Mouse (Mus musculus) heart, postnatal 14 days (tissue): ENCODE measurements around the gene Egln1. TPM values are rescaled to one million over a fixed set of nuclear protein-coding genes. Genes with fewer than 3 reads are reported as not detected.
A peak's percentile ranks its signal among the peaks of the same experiment; 100 is the strongest.

Source experiments
- DNase-seq, 2 experiments: peaks; one replicate each; pipeline ENCODE4 v3.0.0; 2021 to 2022
- intact Hi-C: fragments of 180-260 bp; cut with DNase I; formaldehyde crosslinking; loops from one replicate; pipeline ENCODE4 v1.15.1; 2025
- total RNA-seq, 2 experiments: library from RNA; stranded (reverse); gene quantifications; 2 replicates each; pipeline ENCODE4 v1.2.3; 2021

Egln1 gene
- total RNA-seq, 2 experiments from 2014 or later = 178 to 190 TPM

GRCm38 (mm10) chr8:124863729-124864128, 85.4 kb downstream of the Egln1 start:
- intact Hi-C loops = no loop called here

GRCm38 (mm10) chr8:124863163-124863677, 85.9 kb downstream of the Egln1 start:
- intact Hi-C loops = no loop called here
- no peak for DNase-seq

More at GRCm38 (mm10) chr8:124863729-124864128, 85.4 kb downstream of the Egln1 start:
- no peak for DNase-seq

- intact Hi-C loops = no loop called here
- DNase-seq = peak; percentile 96 to 97
Observed at GRCm38 (mm10) chr8:124862321-124863162, 86.6 kb downstream of the Egln1 start, which contains the start of the genes Gnpat and 2810004N23Rik. Gene Gnpat, plus strand, starts transcription at chr8:124863033. Gene 2810004N23Rik, minus strand, starts transcription at chr8:124863120.

- peak in 1 of 2 experiments; percentile 43 for DNase-seq
- intact Hi-C loops = no loop called here
Observed at GRCm38 (mm10) chr8:124860188-124860587, 88.9 kb downstream of the Egln1 start.

- DNase-seq = peak; percentile 29 to 52
Observed at GRCm38 (mm10) chr8:124859466-124859865, 89.7 kb downstream of the Egln1 start.

More at GRCm38 (mm10) chr8:124859466-124859865, 89.7 kb downstream of the Egln1 start:
- intact Hi-C loops = no loop called here

Other genes starting within 250 kb of the Egln1 start
- 10 to 100 TPM; 19.3 to 19.9 TPM for gene Ttc13, start 227.3 kb downstream of the Egln1 start, total RNA-seq
- gene Arv1, start 227.2 kb downstream of the Egln1 start, total RNA-seq = 1 to 10 TPM; 5.4 TPM
- 1 to 10 TPM; 1.8 to 1.9 TPM for gene Fam89a, start 197.5 kb downstream of the Egln1 start, total RNA-seq
- under 1 TPM; 0.37 to 0.84 TPM for gene Trim67, start 156.2 kb downstream of the Egln1 start, total RNA-seq
- gene Gnpat, start 86.3 kb downstream of the Egln1 start, total RNA-seq = 100 to 1,000 TPM; 148 to 164 TPM
- gene 2810004N23Rik, start 86.2 kb downstream of the Egln1 start, total RNA-seq = 10 to 100 TPM; 36.4 to 37.8 TPM
- 10 to 100 TPM; 19.7 to 20.2 TPM for gene Exoc8, start 51.6 kb downstream of the Egln1 start, total RNA-seq
- gene Sprtn, start 51.4 kb downstream of the Egln1 start, total RNA-seq = 10 to 100 TPM; 14.2 to 15.1 TPM
- gene Tsnax, start 63.7 kb upstream of the Egln1 start, total RNA-seq = 10 to 100 TPM; 74.0 to 74.1 TPM
- gene Disc1, start 104.9 kb upstream of the Egln1 start, total RNA-seq = 1 to 10 TPM; 3.1 to 3.9 TPM